Mouse (Mus musculus) kidney, postnatal 0 days (tissue): ENCODE measurements at regions not wholly inside any gene's neighbourhood (a gene's known extent, or its start where the extent isn't known, plus 50 kb on each side); places are given as distances from the start of the nearest gene placed in this dataset.

Source experiments
- ATAC-seq: fragments of 200-750 bp; cut with Nextera tagmentation; replicated peaks from 2 replicates; pipeline ENCODE4 v1.8.0; 2017; ENCODE audit warnings: low read depth, moderate number of reproducible peaks, moderate TSS enrichment, moderate library complexity; ENCODE audit not compliant: low FRiP score
- DNase-seq: peaks from one replicate; pipeline ENCODE4 v3.0.0-alpha.2; 2016; ENCODE audit warnings: low spot score
- H3K27ac ChIP-seq: fragments of 300-500 bp; sonication (generic); 2 replicates; pipeline ENCODE4 v1.5.1; 2014; ENCODE audit warnings: mild to moderate bottlenecking
- H3K27me3 ChIP-seq: fragments of 300-500 bp; sonication (generic); 2 replicates; pipeline ENCODE4 v1.6.1; 2014; ENCODE audit warnings: low read length, mixed read lengths; ENCODE audit not compliant: insufficient read depth
- H3K36me3 ChIP-seq: fragments of 300-500 bp; sonication (generic); 2 replicates; pipeline ENCODE4 v1.6.1; 2014; ENCODE audit warnings: low read length, mixed read lengths; ENCODE audit not compliant: insufficient read depth
- H3K4me1 ChIP-seq: fragments of 300-500 bp; sonication (generic); replicated peaks from 2 replicates; pipeline ENCODE4 v1.6.1; 2014; ENCODE audit warnings: antibody characterized with exemption, low read length, mixed read lengths; ENCODE audit not compliant: insufficient read depth
- H3K4me2 ChIP-seq: fragments of 300-500 bp; sonication (generic); 2 replicates; pipeline ENCODE4 v1.6.1; 2014; ENCODE audit warnings: mild to moderate bottlenecking, low read length, moderate library complexity, mixed read lengths
- H3K4me3 ChIP-seq: fragments of 300-500 bp; sonication (generic); replicated peaks from 2 replicates; pipeline ENCODE4 v1.5.1; 2014; ENCODE audit warnings: low read depth, low read length
- H3K9ac ChIP-seq: fragments of 300-500 bp; sonication (generic); 2 replicates; pipeline ENCODE4 v1.6.1; 2014; ENCODE audit warnings: low read depth, low read length
- H3K9me3 ChIP-seq: fragments of 300-500 bp; sonication (generic); replicated peaks from 2 replicates; pipeline ENCODE4 v1.6.1; 2016; ENCODE audit warnings: low read length, inconsistent platforms, mixed read lengths
- CTCF ChIP-seq: IDR thresholded peaks from 2 replicates; pipeline ENCODE4 v1.5.1; 2016; ENCODE audit warnings: antibody characterized with exemption, low read depth, mild to moderate bottlenecking, moderate library complexity
- WGBS: fragments of 180-500 bp; shearing (Covaris S2); extraction: QIAGEN DNeasy Blood & Tissue Kit; methylation state at CpG from one replicate; pipeline ENCODE4 v1.1.7; 2014; 5-methylcytosine and 5-hydroxymethylcytosine counted together

DNA sequence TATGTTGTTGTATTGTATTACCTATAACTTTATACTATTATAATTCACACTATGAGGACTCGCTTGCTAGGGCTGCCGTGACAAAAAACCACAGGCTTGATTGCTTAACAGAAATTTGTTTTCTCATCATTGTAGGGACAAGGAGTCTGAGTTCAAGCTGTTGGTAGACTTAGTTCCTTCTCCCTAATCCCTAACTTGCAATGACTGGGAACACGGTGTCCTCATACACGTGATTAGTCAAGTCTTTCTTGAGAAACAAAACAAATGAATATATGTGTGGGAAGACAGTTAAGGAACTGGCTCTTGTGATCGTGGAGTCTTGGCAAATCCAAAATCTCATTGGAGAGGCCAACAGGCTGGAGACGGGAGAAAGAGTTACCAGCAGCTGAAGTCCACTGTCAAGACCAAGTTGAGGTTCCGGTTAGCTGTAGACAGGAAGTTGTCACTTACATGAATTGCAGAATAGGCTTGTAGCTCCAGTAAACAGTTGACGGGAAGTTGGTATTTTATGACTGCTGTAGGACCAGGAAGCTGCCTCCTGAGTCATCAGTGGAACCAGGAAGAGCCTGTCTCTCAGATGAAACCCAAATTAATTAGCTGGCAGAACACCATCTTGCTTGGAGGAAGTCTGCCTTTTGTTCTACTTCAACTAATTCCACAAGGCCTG is 144.9 kb upstream of the Zfand5 start:
- ATAC-seq (no peak), DNase-seq (peak; percentile 66)
- 73% methylated on average over 8 of the region's 8 CpGs for WGBS
- Histone ChIP-seq H3K36me3 (no peaks in the 10 kb centered on the region), H3K4me3 (no peak overlapping the region), H3K4me2 (no peak overlapping the region), H3K9ac (no peak overlapping the region), H3K4me1 (no peaks in the 10 kb centered on the region), H3K9me3 (no peaks in the 10 kb centered on the region), H3K27ac (0 out of 2 replicates have a peak overlapping the region, but pooled peaks have one; percentile 20), H3K27me3 (no peaks in the 10 kb centered on the region)
- TF ChIP-seq CTCF = no peak

GRCm38 (mm10) chr19:21126670-21127069 is 145.4 kb upstream of the Zfand5 start:
- H3K27me3 ChIP-seq = no peaks in the 10 kb centered on the region
- no peak for DNase-seq
- TF ChIP-seq CTCF = no peak
- ATAC-seq = no peak
- H3K4me2 ChIP-seq = no peak overlapping the region
- H3K4me1 ChIP-seq = no peaks in the 10 kb centered on the region
- H3K9ac ChIP-seq = no peak overlapping the region
- 90% methylated on average over 2 of the region's 2 CpGs for WGBS
- no peaks in the 10 kb centered on the region for H3K9me3 ChIP-seq
- no peaks in the 10 kb centered on the region for H3K36me3 ChIP-seq
- no peak overlapping the region for H3K4me3 ChIP-seq
- H3K27ac ChIP-seq = 0 out of 2 replicates have a peak overlapping the region, but pooled peaks have one; percentile 20

DNA sequence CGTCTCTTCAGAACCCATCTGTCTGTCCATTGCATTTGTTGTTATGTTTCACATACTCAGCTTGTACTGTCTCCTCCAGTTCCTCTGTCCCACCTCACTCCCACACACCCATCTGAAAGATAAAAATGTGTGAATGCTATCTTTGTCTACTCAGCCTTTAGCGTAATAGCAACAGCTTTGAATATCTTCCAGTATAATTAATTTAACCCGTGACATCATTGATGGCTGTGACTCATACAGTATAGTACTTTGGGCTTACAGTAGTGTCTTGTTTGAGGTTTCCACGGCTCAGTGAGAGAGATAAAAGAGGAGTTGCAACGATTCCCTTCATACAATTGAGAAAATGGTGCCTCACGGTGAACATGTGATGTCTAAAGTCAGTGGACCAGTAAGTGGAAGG is 152.6 kb upstream of the Zfand5 start:
- ATAC-seq (no peak), DNase-seq (no peak)
- Histone ChIP-seq H3K4me2 (no peak overlapping the region), H3K9ac (no peak overlapping the region), H3K4me1 (no peaks in the 10 kb centered on the region), H3K27ac (no peak overlapping the region), H3K36me3 (no peaks in the 10 kb centered on the region), H3K9me3 (no peaks in the 10 kb centered on the region), H3K27me3 (no peaks in the 10 kb centered on the region), H3K4me3 (no peak overlapping the region)
- no peak for TF ChIP-seq CTCF
- 64% methylated on average over 6 of the region's 6 CpGs for WGBS

DNA sequence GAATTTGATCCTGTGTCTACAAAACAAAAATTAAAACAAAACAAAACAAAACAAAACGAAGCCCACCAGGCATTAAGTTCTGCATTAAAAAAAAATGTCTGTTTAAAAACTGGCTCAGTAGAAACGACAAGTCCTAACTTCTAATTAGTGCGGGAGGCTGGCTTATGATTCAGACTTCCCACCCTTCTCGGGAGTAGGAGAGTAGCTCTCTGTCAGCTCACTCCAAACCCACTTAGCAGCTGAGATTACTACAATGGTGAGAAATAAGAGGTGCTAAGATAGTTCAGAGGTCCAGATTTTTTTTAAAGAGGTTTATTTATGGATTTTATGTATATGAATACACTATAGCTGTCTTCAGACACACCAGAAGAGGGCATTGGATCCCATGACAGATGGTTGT is 153.3 kb upstream of the Zfand5 start:
- DNase-seq (no peak), ATAC-seq (no peak)
- no peak overlapping the region for H3K27ac ChIP-seq
- H3K27me3 ChIP-seq = no peaks in the 10 kb centered on the region
- H3K4me2 ChIP-seq = no peak overlapping the region
- no peak for TF ChIP-seq CTCF
- H3K4me3 ChIP-seq = no peak overlapping the region
- WGBS = 83% methylated on average over 4 of the region's 4 CpGs
- no peaks in the 10 kb centered on the region for H3K36me3 ChIP-seq
- no peaks in the 10 kb centered on the region for H3K4me1 ChIP-seq
- no peaks in the 10 kb centered on the region for H3K9me3 ChIP-seq
- H3K9ac ChIP-seq = no peak overlapping the region

- H3K4me2 ChIP-seq = no peak overlapping the region
- no peaks in the 10 kb centered on the region for H3K9me3 ChIP-seq
- ATAC-seq = no peak
- no peak overlapping the region for H3K9ac ChIP-seq
- WGBS = 82% methylated on average over 2 of the region's 2 CpGs
- no peaks in the 10 kb centered on the region for H3K4me1 ChIP-seq
- H3K27me3 ChIP-seq = no peaks in the 10 kb centered on the region
- DNase-seq = no peak
- no peak for TF ChIP-seq CTCF
- no peak overlapping the region for H3K27ac ChIP-seq
- H3K4me3 ChIP-seq = no peak overlapping the region
- H3K36me3 ChIP-seq = no peaks in the 10 kb centered on the region
Observed at GRCm38 (mm10) chr19:21115693-21116092, 156.4 kb upstream of the Zfand5 start.

GRCm38 (mm10) chr19:21111836-21112235 is 157.8 kb upstream of the Tmc1 start:
- H3K36me3 ChIP-seq = no peaks in the 10 kb centered on the region
- no peak overlapping the region for H3K4me2 ChIP-seq
- WGBS = 92% methylated on average over 5 of the region's 5 CpGs
- no peak overlapping the region for H3K9ac ChIP-seq
- no peaks in the 10 kb centered on the region for H3K9me3 ChIP-seq
- ATAC-seq (no peak), DNase-seq (no peak)
- H3K4me1 ChIP-seq = peaks cover under 1% of the 10 kb centered on the region; the same call in 1 of the 2 replicates
- TF ChIP-seq CTCF = no peak
- H3K27ac ChIP-seq = no peak overlapping the region
- no peaks in the 10 kb centered on the region for H3K27me3 ChIP-seq
- H3K4me3 ChIP-seq = no peak overlapping the region

- ATAC-seq (no peak), DNase-seq (no peak)
- Histone ChIP-seq H3K36me3 (no peaks in the 10 kb centered on the region), H3K4me2 (no peak overlapping the region), H3K9ac (no peak overlapping the region), H3K9me3 (no peaks in the 10 kb centered on the region), H3K27me3 (no peaks in the 10 kb centered on the region), H3K27ac (no peak overlapping the region), H3K4me1 (peaks cover 14% of the 10 kb centered on the region), H3K4me3 (no peak overlapping the region)
- TF ChIP-seq CTCF = no peak
- WGBS = 73% methylated on average over 2 of the region's 2 CpGs
Observed at GRCm38 (mm10) chr19:21108311-21108710, 154.3 kb upstream of the Tmc1 start.
